Mouse (Mus musculus) spleen, postnatal 36 days (tissue): ENCODE results near the gene Slc25a24.
A peak's percentile ranks its signal among the peaks of the same experiment; 100 is the strongest.

Experiments used
- DNase-seq, 2 experiments: peaks; one replicate each; pipeline ENCODE4 v3.0.0; 2022; ENCODE audit warnings: low spot score in 2 of 2, mixed read lengths in 1 of 2

The Slc25a24 gene

GRCm38 (mm10) chr3:109171070-109171778, 48.3 kb downstream of the Slc25a24 start:
- DNase-seq, result peak; percentile 13 to 18

- no peak for DNase-seq
These were observed 51.4 kb downstream of the Slc25a24 start for GRCm38 (mm10) chr3:109174394-109174793.

GRCm38 (mm10) chr3:109178705-109179104, 55.8 kb downstream of the Slc25a24 start:
- no peak for DNase-seq

- DNase-seq, result no peak
These were observed 56.7 kb downstream of the Slc25a24 start for GRCm38 (mm10) chr3:109179528-109180076.

- DNase-seq, result no peak
These were observed 73.2 kb downstream of the Slc25a24 start for GRCm38 (mm10) chr3:109196166-109196565.

GRCm38 (mm10) chr3:109199280-109199679, 76.3 kb downstream of the Slc25a24 start:
- DNase-seq, result no peak

GRCm38 (mm10) chr3:109212322-109212721, 89.4 kb downstream of the Slc25a24 start:
- no peak for DNase-seq

- DNase-seq, result no peak
These were observed 93.4 kb downstream of the Slc25a24 start for GRCm38 (mm10) chr3:109216352-109216751.
